Mouse (Mus musculus): ENCODE measurements at regions not wholly inside any gene's neighbourhood (a gene's known extent, or its start where the extent isn't known, plus 50 kb on each side); places are given as distances from the start of the nearest gene placed in this dataset.

DNA sequence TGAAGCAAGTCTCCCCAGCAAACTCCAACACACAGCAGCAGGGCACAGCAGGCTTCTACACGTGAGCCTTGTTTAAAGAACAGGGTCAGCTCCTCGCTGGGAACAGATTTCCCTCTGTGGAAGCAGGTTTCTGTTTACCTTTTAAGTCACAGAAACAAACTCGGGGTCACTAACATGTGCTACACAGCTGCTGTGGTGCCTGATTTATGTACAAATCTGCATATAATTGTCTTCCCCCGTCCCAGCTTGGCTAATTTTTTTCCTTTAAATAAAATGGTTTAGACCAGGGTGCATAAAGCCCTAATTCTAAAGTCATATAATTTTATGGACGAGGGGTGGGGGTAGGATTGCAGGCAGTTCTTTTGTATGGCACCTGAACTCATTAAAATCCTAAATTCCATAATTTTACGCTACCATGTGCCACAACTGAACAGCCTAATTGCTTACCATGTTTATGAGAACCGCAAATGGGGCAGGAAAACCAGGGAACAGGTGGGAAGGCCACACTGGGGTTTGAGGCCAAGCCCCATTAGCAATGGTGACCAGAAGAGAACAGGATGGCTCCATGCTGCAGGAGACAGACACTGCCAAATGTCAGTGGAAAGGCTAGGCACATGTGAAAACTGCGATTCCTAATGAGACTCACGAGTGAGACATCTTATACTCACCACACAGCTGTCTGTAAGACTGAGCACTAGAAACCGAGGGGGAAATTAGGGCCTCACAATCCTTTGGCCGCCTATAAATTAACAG lies 258.8 kb upstream of the Clint1 start:
- TF ChIP-seq POLR2A (IDR thresholded peaks at IDR 0.05; ENCODE audit: low read depth, low read length), result no peak
- TF ChIP-seq CTCF (IDR thresholded peaks at IDR 0.05; ENCODE audit: extremely low read depth, insufficient read depth, insufficient read length, insufficient replicate concordance), result no peak
- Histone ChIP-seq H3K4me1 (ENCODE audit: control insufficient read depth, insufficient read depth, insufficient read length) (no peaks in the 10 kb centered on the region), H3K36me3 (ENCODE audit: control insufficient read depth, insufficient read depth, low read length) (no peaks in the 10 kb centered on the region), H3K27ac (ENCODE audit: insufficient read depth, low read length) (no peak overlapping the region), H3K4me3 (ENCODE audit: extremely low read depth, insufficient read depth, insufficient read length) (no peak overlapping the region), H3K27me3 (ENCODE audit: control insufficient read depth, insufficient read depth, low read length) (peaks cover 3% of the 10 kb centered on the region; the same call in 1 of the 2 replicates)
- WGBS, result 74% methylated on average over 11 of the region's 11 CpGs
- DNase-seq (ENCODE audit: low read depth in 1 of 2, low spot score in 2 of 2), result no peak

DNA sequence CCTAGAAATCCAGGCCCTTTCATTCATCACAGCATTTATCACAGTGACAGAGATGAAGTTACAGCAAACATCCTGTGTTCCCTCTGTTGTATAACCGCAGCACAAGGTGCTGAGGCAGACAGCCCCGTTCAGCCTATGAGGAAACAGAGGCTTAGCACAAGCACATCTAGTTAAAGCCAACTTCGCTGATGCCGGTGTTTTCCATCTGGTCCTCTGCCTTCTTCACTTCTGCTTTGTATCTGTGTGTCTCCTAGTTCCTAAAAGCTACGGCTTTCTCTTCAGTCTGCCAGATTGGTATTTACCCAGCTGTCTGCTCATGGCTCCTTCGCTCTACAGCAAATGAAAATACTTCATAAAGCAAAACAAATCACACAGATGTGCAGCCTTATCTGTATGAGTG lies 256.5 kb upstream of the Clint1 start:
- WGBS, result 62% methylated on average over 6 of the region's 6 CpGs
- H3K27ac ChIP-seq (ENCODE audit: insufficient read depth, low read length), result no peak overlapping the region
- TF ChIP-seq CTCF (IDR thresholded peaks at IDR 0.05; ENCODE audit: extremely low read depth, insufficient read depth, insufficient read length, insufficient replicate concordance) (no peak), POLR2A (IDR thresholded peaks at IDR 0.05; ENCODE audit: low read depth, low read length) (no peak)
- no peak for DNase-seq (ENCODE audit: low read depth in 1 of 2, low spot score in 2 of 2)
- H3K4me3 ChIP-seq (ENCODE audit: extremely low read depth, insufficient read depth, insufficient read length), result no peak overlapping the region
- no peaks in the 10 kb centered on the region for H3K4me1 ChIP-seq (ENCODE audit: control insufficient read depth, insufficient read depth, insufficient read length)
- H3K36me3 ChIP-seq (ENCODE audit: control insufficient read depth, insufficient read depth, low read length), result no peaks in the 10 kb centered on the region
- H3K27me3 ChIP-seq (ENCODE audit: control insufficient read depth, insufficient read depth, low read length), result peaks cover 3% of the 10 kb centered on the region; the same call in 1 of the 2 replicates

DNA sequence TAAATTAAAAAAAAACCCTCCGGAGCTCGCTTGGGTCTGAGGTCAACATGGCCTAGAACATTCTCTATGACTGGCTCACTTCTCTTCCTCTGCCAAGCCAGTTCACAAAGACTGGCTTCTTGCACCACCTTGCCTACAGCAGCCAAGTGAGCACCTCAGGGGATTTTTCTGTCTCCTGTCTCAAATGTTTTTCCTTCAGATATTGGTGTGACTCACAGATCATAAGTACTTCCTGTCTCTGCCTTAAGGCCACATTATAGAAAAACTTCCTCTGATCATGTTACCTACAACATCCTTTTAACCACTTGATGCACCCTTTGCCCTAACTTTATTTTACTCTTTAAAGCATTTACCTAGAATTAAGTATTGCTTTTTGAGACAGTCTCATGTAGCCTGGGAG lies 230.0 kb upstream of the Clint1 start:
- H3K27ac ChIP-seq (ENCODE audit: insufficient read depth, low read length), result no peak overlapping the region
- TF ChIP-seq CTCF (IDR thresholded peaks at IDR 0.05; ENCODE audit: extremely low read depth, insufficient read depth, insufficient read length, insufficient replicate concordance), result no peak
- TF ChIP-seq POLR2A (IDR thresholded peaks at IDR 0.05; ENCODE audit: low read depth, low read length), result no peak
- no peaks in the 10 kb centered on the region for H3K4me1 ChIP-seq (ENCODE audit: control insufficient read depth, insufficient read depth, insufficient read length)
- 85% methylated on average over 2 of the region's 2 CpGs for WGBS
- DNase-seq (ENCODE audit: low read depth in 1 of 2, low spot score in 2 of 2), result no peak
- H3K36me3 ChIP-seq (ENCODE audit: control insufficient read depth, insufficient read depth, low read length), result no peaks in the 10 kb centered on the region
- no peaks in the 10 kb centered on the region for H3K27me3 ChIP-seq (ENCODE audit: control insufficient read depth, insufficient read depth, low read length)
- no peak overlapping the region for H3K4me3 ChIP-seq (ENCODE audit: extremely low read depth, insufficient read depth, insufficient read length)

DNA sequence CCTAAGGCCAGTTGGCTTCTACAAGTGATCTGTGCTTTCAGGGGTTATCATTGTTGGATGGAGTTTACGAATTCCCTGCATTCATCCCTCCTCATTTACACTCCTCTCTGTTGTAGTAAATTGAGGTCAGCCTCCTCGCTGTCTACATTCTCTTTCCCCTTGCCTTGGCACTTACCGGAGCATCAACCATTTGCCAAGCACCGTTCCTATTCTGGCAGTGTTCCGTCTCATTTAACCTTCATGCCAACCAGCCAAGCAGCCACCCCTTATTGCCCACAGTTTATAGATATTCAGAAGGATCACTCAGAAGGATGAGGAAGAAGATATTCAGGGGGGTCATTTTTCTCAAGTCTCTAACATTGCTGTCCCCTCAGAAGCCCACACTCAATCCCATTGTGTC lies 229.2 kb upstream of the Clint1 start:
- no peak for TF ChIP-seq POLR2A (IDR thresholded peaks at IDR 0.05; ENCODE audit: low read depth, low read length)
- no peak for TF ChIP-seq CTCF (IDR thresholded peaks at IDR 0.05; ENCODE audit: extremely low read depth, insufficient read depth, insufficient read length, insufficient replicate concordance)
- 91% methylated on average over 5 of the region's 5 CpGs for WGBS
- DNase-seq (ENCODE audit: low read depth in 1 of 2, low spot score in 2 of 2), result no peak

DNA sequence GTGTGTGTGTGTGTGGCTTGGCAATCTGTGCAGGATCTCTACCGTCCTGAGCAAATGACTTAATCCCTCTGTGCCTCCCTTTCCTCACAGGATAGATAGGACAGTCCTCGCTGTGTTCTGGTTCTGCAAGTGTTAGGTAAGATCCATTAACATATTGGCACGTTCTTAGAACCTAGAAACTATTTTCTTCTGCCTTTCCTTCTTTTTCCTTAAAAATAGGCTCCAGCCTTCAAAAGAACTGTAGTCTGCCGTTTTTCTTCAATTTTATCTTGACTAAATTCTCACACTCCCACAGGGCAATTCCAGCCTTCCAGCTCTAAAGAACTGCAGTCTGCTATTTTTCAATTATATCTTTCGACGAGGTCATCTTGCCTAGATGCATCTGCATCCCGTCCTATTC lies 227.6 kb upstream of the Clint1 start:
- Histone ChIP-seq H3K4me1 (ENCODE audit: control insufficient read depth, insufficient read depth, insufficient read length) (no peaks in the 10 kb centered on the region), H3K27me3 (ENCODE audit: control insufficient read depth, insufficient read depth, low read length) (no peaks in the 10 kb centered on the region), H3K27ac (ENCODE audit: insufficient read depth, low read length) (no peak overlapping the region), H3K4me3 (ENCODE audit: extremely low read depth, insufficient read depth, insufficient read length) (no peak overlapping the region), H3K36me3 (ENCODE audit: control insufficient read depth, insufficient read depth, low read length) (no peaks in the 10 kb centered on the region)
- no peak for DNase-seq (ENCODE audit: low read depth in 1 of 2, low spot score in 2 of 2)
- 87% methylated on average over 7 of the region's 7 CpGs for WGBS
- TF ChIP-seq POLR2A (IDR thresholded peaks at IDR 0.05; ENCODE audit: low read depth, low read length), result no peak
- TF ChIP-seq CTCF (IDR thresholded peaks at IDR 0.05; ENCODE audit: extremely low read depth, insufficient read depth, insufficient read length, insufficient replicate concordance), result no peak

More for the DNA sequence above, 229.2 kb upstream of the Clint1 start:
- Histone ChIP-seq H3K27me3 (ENCODE audit: control insufficient read depth, insufficient read depth, low read length) (no peaks in the 10 kb centered on the region), H3K36me3 (ENCODE audit: control insufficient read depth, insufficient read depth, low read length) (no peaks in the 10 kb centered on the region), H3K4me3 (ENCODE audit: extremely low read depth, insufficient read depth, insufficient read length) (no peak overlapping the region), H3K27ac (ENCODE audit: insufficient read depth, low read length) (no peak overlapping the region), H3K4me1 (ENCODE audit: control insufficient read depth, insufficient read depth, insufficient read length) (no peaks in the 10 kb centered on the region)

DNA sequence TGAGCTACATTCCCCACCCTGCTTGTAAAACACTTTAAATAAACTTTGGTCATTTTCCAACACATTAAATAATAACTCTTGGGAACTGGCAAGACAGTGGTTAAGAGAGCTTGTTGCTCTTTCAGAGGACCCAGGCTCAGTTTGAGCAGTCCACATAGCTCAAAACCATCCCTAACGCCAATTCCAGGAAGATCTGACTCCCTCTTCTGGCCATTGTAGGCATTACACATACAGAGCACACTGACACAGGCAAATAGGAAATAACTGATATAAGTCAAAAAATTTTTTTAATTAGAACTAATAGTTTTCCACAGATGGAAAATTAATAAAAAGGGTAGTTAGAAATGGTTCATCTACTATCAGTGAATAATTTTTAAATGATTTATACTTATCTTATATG lies 222.6 kb upstream of the Clint1 start:
- Histone ChIP-seq H3K27me3 (ENCODE audit: control insufficient read depth, insufficient read depth, low read length) (no peaks in the 10 kb centered on the region), H3K4me1 (ENCODE audit: control insufficient read depth, insufficient read depth, insufficient read length) (no peaks in the 10 kb centered on the region), H3K27ac (ENCODE audit: insufficient read depth, low read length) (no peak overlapping the region), H3K4me3 (ENCODE audit: extremely low read depth, insufficient read depth, insufficient read length) (no peak overlapping the region), H3K36me3 (ENCODE audit: control insufficient read depth, insufficient read depth, low read length) (no peaks in the 10 kb centered on the region)
- WGBS, result 55% methylated on average over 1 of the region's 1 CpGs
- no peak for DNase-seq (ENCODE audit: low read depth in 1 of 2, low spot score in 2 of 2)
- TF ChIP-seq POLR2A (IDR thresholded peaks at IDR 0.05; ENCODE audit: low read depth, low read length), result no peak
- TF ChIP-seq CTCF (IDR thresholded peaks at IDR 0.05; ENCODE audit: extremely low read depth, insufficient read depth, insufficient read length, insufficient replicate concordance), result peak; percentile 18; the same call in 1 of the 2 replicates

DNA sequence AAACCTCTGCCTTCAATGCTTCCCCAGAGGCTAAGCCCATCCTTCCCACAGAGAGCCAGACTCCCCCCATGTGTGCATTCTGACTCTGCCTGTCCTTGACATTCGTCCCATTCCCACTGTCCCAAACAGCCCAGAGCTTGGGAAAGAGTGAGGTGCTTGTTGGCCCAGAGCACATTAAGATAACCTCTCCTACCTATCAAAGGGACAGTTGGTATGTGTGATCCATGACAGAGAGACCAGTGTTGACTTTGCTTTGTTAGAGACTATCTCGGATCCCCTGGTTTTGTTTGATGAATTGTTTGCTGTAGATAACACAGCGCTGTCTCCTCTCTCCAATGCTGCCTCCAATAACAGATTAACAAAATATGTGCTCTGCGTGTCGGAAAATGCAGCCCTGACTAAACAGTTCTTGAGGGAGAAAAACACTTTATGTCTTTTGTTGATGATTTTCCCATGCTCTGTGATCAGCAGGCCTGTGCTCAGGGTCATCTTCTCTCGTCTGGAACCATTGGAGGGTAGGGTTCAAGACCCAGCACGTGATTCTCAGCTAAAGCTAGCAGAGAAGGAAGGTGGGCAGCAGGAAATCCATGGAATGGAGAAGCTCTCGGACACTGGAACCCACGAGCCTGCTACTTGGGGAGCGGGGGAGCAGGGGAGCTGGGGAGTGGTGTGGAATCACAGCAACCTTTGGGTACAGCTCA lies 217.2 kb upstream of the Clint1 start:
- Histone ChIP-seq H3K4me3 (ENCODE audit: extremely low read depth, insufficient read depth, insufficient read length) (no peak overlapping the region), H3K27me3 (ENCODE audit: control insufficient read depth, insufficient read depth, low read length) (no peaks in the 10 kb centered on the region), H3K36me3 (ENCODE audit: control insufficient read depth, insufficient read depth, low read length) (no peaks in the 10 kb centered on the region), H3K4me1 (ENCODE audit: control insufficient read depth, insufficient read depth, insufficient read length) (no peaks in the 10 kb centered on the region), H3K27ac (ENCODE audit: insufficient read depth, low read length) (no peak overlapping the region)
- no peak for DNase-seq (ENCODE audit: low read depth in 1 of 2, low spot score in 2 of 2)
- WGBS, result 82% methylated on average over 10 of the region's 10 CpGs
- TF ChIP-seq POLR2A (IDR thresholded peaks at IDR 0.05; ENCODE audit: low read depth, low read length), result no peak
- no peak for TF ChIP-seq CTCF (IDR thresholded peaks at IDR 0.05; ENCODE audit: extremely low read depth, insufficient read depth, insufficient read length, insufficient replicate concordance)

Data from spleen, adult 2 months (tissue).